ENCODE assay signal across 7 mouse cellular contexts in the genomic region with DNA sequence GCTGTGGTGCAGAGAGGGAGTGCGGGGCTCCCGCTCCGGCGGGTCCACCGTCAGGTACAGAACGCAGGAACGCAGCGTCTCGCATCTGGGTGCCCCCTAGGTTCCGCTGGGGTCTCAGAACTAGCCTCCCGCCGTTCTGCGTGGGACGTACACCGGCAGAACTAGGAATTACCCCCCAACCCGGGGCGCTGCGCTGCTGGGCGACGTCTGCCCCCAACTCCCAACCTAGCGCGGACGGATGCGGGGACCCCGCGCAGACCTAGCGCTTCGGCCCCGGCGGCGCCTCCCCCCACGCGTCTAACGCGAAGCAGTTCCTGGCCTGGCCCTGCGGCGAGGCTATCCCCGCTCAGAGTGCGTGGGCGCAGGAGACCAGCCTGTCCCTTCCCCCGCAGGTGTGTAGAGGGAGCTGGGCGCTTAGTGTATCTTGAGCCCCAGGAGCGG. TPM values are rescaled to one million over a fixed set of nuclear protein-coding genes. Genes with fewer than 3 reads are reported as not detected.
A peak's percentile ranks its signal among the peaks of the same experiment; 100 is the strongest.
DNase-seq lines count a peak whose midpoint lies in the region; ATAC-seq and TF ChIP-seq lines count a peak whose summit lies in the region.

No protein-coding gene starts in this region.

- H3K4me3 ChIP-seq in forebrain, embryonic 15.5 days, result peak overlapping the region; percentile 54
- H3K4me3 ChIP-seq in liver, postnatal 0 days (ENCODE audit: low read depth, low read length), result peak overlapping the region; percentile 31; the same call in 1 of the 2 replicates

- DNase-seq in kidney, postnatal 4 days, result peak; percentile 41 to 43
- no peak for DNase-seq in kidney, postnatal 25 days
- peak; percentile 72 to 75 for DNase-seq in cerebellum, postnatal 25 days
- no peak for DNase-seq in liver, postnatal 0 days
- DNase-seq in urinary bladder, postnatal 10 days (ENCODE audit: low spot score), result no peak

- no peak for TF ChIP-seq CTCF in liver, postnatal 0 days (IDR thresholded peaks at IDR 0.05; ENCODE audit: low read depth)

- H3K9me3 ChIP-seq in forebrain, embryonic 15.5 days, result no peaks in the 10 kb centered on the region
- no peaks in the 10 kb centered on the region for H3K9me3 ChIP-seq in liver, postnatal 0 days (ENCODE audit: low read length)

- H3K27me3 ChIP-seq in forebrain, embryonic 15.5 days, result peaks cover 29% of the 10 kb centered on the region
- peaks cover 59% of the 10 kb centered on the region for H3K27me3 ChIP-seq in liver, postnatal 0 days (ENCODE audit: insufficient read depth, low read length)

- no peaks in the 10 kb centered on the region for H3K36me3 ChIP-seq in forebrain, embryonic 15.5 days
- no peaks in the 10 kb centered on the region for H3K36me3 ChIP-seq in liver, postnatal 0 days (replicated peaks; ENCODE audit: insufficient read depth, low read length)

- no peak for ATAC-seq in forebrain, embryonic 15.5 days (replicated peaks)
- no peak for ATAC-seq in liver, postnatal 0 days
- ATAC-seq in erythroid progenitor cell, adult 5-6 weeks (replicated peaks; ENCODE audit: low FRiP score, poor library complexity, severe bottlenecking), result no peak

- WGBS in forebrain, embryonic 15.5 days, result under 1% methylated on average over 43 of the region's 43 CpGs
- 2% methylated on average over 39 of the region's 43 CpGs for WGBS in liver, postnatal 0 days (ENCODE audit: insufficient replicate concordance)

- H3K27ac ChIP-seq in forebrain, embryonic 15.5 days (replicated peaks), result no peak overlapping the region
- H3K27ac ChIP-seq in liver, postnatal 0 days (ENCODE audit: low read depth), result no peak overlapping the region

- peak overlapping the region; percentile 66 for H3K9ac ChIP-seq in forebrain, embryonic 15.5 days (replicated peaks)
- H3K9ac ChIP-seq in liver, postnatal 0 days (replicated peaks), result no peak overlapping the region

- peaks cover 78% of the 10 kb centered on the region for H3K4me1 ChIP-seq in forebrain, embryonic 15.5 days
- peaks cover 39% of the 10 kb centered on the region for H3K4me1 ChIP-seq in liver, postnatal 0 days (ENCODE audit: insufficient read depth)

- peak overlapping the region; percentile 83 for H3K4me2 ChIP-seq in forebrain, embryonic 15.5 days (replicated peaks)
- peak overlapping the region; percentile 79 for H3K4me2 ChIP-seq in liver, postnatal 0 days (ENCODE audit: low read depth, low read length)

- no peak for TF ChIP-seq EP300 in liver, postnatal 0 days (IDR thresholded peaks at IDR 0.05; ENCODE audit: low read depth)

RNA-seq across cellular contexts. Expression of a gene that starts 1.8 kb away (rescaled TPM):
- polyA plus RNA-seq in forebrain, embryonic 15.5 days (2015; fragmentation: Nextera tagmentation; extraction: Ambion mirVana), result 9.0 and 10.2 TPM in 2 replicates
- 0.04 TPM in 1 of 2 replicates, not detected in the other for polyA plus RNA-seq in liver, postnatal 0 days (2015; fragmentation: Nextera tagmentation; extraction: Ambion mirVana)
- not detected in 2 replicates for total RNA-seq in erythroid progenitor cell, adult 5-6 weeks (2015; ENCODE audit: low replicate concordance)
- total RNA-seq in erythroid progenitor cell, adult 5-6 weeks (2017; ENCODE audit: low replicate concordance), result not detected in 2 replicates

RNA-seq across cellular contexts. Expression of a gene that starts 53.3 kb away (rescaled TPM):
- 12.0 and 13.3 TPM in 2 replicates for polyA plus RNA-seq in forebrain, embryonic 15.5 days (2015; fragmentation: Nextera tagmentation; extraction: Ambion mirVana)
- 3.1 TPM in 2 replicates for polyA plus RNA-seq in liver, postnatal 0 days (2015; fragmentation: Nextera tagmentation; extraction: Ambion mirVana)
- 6.7 and 10.1 TPM in 2 replicates for total RNA-seq in erythroid progenitor cell, adult 5-6 weeks (2015; ENCODE audit: low replicate concordance)
- total RNA-seq in erythroid progenitor cell, adult 5-6 weeks (2017; ENCODE audit: low replicate concordance), result 10.1 and 11.2 TPM in 2 replicates

RNA-seq across cellular contexts. Expression of a gene that starts 58.2 kb away (rescaled TPM):
- polyA plus RNA-seq in forebrain, embryonic 15.5 days (2015; fragmentation: Nextera tagmentation; extraction: Ambion mirVana), result 17.3 and 18.5 TPM in 2 replicates
- 5.2 and 6.4 TPM in 2 replicates for polyA plus RNA-seq in liver, postnatal 0 days (2015; fragmentation: Nextera tagmentation; extraction: Ambion mirVana)
- 3.8 and 7.6 TPM in 2 replicates for total RNA-seq in erythroid progenitor cell, adult 5-6 weeks (2015; ENCODE audit: low replicate concordance)
- total RNA-seq in erythroid progenitor cell, adult 5-6 weeks (2017; ENCODE audit: low replicate concordance), result 4.2 and 6.5 TPM in 2 replicates

Comparison
In these comparisons a context has a peak if more than half of its experiments do, and no peak if none do; other contexts are left out.
1. DNase-seq: peak in kidney, postnatal 4 days (2 of 2) and cerebellum, postnatal 25 days (2 of 2); none in kidney, postnatal 25 days (0 of 2), liver, postnatal 0 days (single experiment) and urinary bladder, postnatal 10 days (single experiment).